Mouse (Mus musculus) stomach, postnatal 0 days (tissue): ENCODE measurements at regions not wholly inside any gene's neighbourhood (a gene's known extent, or its start where the extent isn't known, plus 50 kb on each side); places are given as distances from the start of the nearest gene placed in this dataset.

Experiments
- ATAC-seq: fragments of 200-750 bp; cut with Nextera tagmentation; 2 replicates; pipeline ENCODE4 v1.8.0; 2017; ENCODE audit not compliant: low FRiP score, low TSS enrichment
- DNase-seq: peaks from one replicate; pipeline ENCODE4 v3.0.0-alpha.2; 2016; ENCODE audit warnings: low spot score
- H3K27ac ChIP-seq: fragments of 300-500 bp; sonication (generic); replicated peaks from 2 replicates; pipeline ENCODE4 v1.5.1; 2014; ENCODE audit warnings: mild to moderate bottlenecking, control low read depth
- H3K27me3 ChIP-seq: fragments of 300-500 bp; sonication (generic); 2 replicates; pipeline ENCODE4 v1.6.1; 2014; ENCODE audit warnings: low read length; ENCODE audit not compliant: control insufficient read depth, insufficient read depth
- H3K36me3 ChIP-seq: fragments of 300-500 bp; sonication (generic); 2 replicates; pipeline ENCODE4 v1.6.1; 2014; ENCODE audit warnings: low read length, mixed read lengths; ENCODE audit not compliant: control insufficient read depth, insufficient read depth
- H3K4me1 ChIP-seq: fragments of 300-500 bp; sonication (generic); replicated peaks from 2 replicates; pipeline ENCODE4 v1.6.1; 2014; ENCODE audit warnings: antibody characterized with exemption; ENCODE audit not compliant: control insufficient read depth, insufficient read depth
- H3K4me2 ChIP-seq: fragments of 300-500 bp; sonication (generic); replicated peaks from 2 replicates; pipeline ENCODE4 v1.6.1; 2014; ENCODE audit warnings: low read depth, mild to moderate bottlenecking, control low read depth, moderate library complexity
- H3K4me3 ChIP-seq: fragments of 300-500 bp; sonication (generic); 2 replicates; pipeline ENCODE4 v1.5.1; 2014; ENCODE audit warnings: low read depth, low read length, control low read depth
- H3K9ac ChIP-seq: fragments of 300-500 bp; sonication (generic); 2 replicates; pipeline ENCODE4 v1.6.1; 2014; ENCODE audit warnings: mild to moderate bottlenecking, low read length, control low read depth, mixed read lengths
- H3K9me3 ChIP-seq: fragments of 300-500 bp; sonication (generic); 2 replicates; pipeline ENCODE4 v1.6.1; 2016; ENCODE audit warnings: low read length; ENCODE audit not compliant: control insufficient read depth
- CTCF ChIP-seq: IDR thresholded peaks from 2 replicates; pipeline ENCODE4 v1.5.1; 2016; ENCODE audit warnings: antibody characterized with exemption, low read depth, mild to moderate bottlenecking, moderate library complexity
- EP300 ChIP-seq: optimal IDR thresholded peaks from 2 replicates; pipeline ENCODE3; 2016; ENCODE audit warnings: antibody characterized with exemption
- WGBS: fragments of 180-500 bp; shearing (Covaris S2); extraction: QIAGEN DNeasy Blood & Tissue Kit; methylation state at CpG from one replicate; pipeline ENCODE4 v1.1.7; 2014; 5-methylcytosine and 5-hydroxymethylcytosine counted together

GRCm38 (mm10) chr3:43339101-43339500 lies 1596.7 kb downstream of the D3Ertd751e start:
- no peak overlapping the region for H3K4me3 ChIP-seq
- 84% methylated on average over 4 of the region's 4 CpGs for WGBS
- H3K9me3 ChIP-seq, result no peaks in the 10 kb centered on the region
- H3K27me3 ChIP-seq, result no peaks in the 10 kb centered on the region
- H3K9ac ChIP-seq, result no peak overlapping the region
- no peak overlapping the region for H3K4me2 ChIP-seq
- no peaks in the 10 kb centered on the region for H3K36me3 ChIP-seq
- no peaks in the 10 kb centered on the region for H3K4me1 ChIP-seq
- H3K27ac ChIP-seq, result no peak overlapping the region
- TF ChIP-seq CTCF (no peak), EP300 (no peak)
- no peak for ATAC-seq
- no peak for DNase-seq

- WGBS, result 86% methylated on average over 1 of the region's 1 CpGs
- DNase-seq, result no peak
- no peaks in the 10 kb centered on the region for H3K4me1 ChIP-seq
Observed at GRCm38 (mm10) chr3:43342928-43343327, 1600.5 kb downstream of the D3Ertd751e start.

GRCm38 (mm10) chr3:43352829-43353228 lies 1610.4 kb downstream of the D3Ertd751e start:
- Histone ChIP-seq H3K27ac (no peak overlapping the region), H3K27me3 (no peaks in the 10 kb centered on the region), H3K9ac (no peak overlapping the region), H3K9me3 (no peaks in the 10 kb centered on the region), H3K4me2 (no peak overlapping the region), H3K4me1 (no peaks in the 10 kb centered on the region), H3K4me3 (no peak overlapping the region), H3K36me3 (no peaks in the 10 kb centered on the region)
- TF ChIP-seq CTCF, result no peak
- TF ChIP-seq EP300, result no peak
- ATAC-seq, result no peak
- no peak for DNase-seq

More at GRCm38 (mm10) chr3:43342928-43343327, 1600.5 kb downstream of the D3Ertd751e start:
- H3K9ac ChIP-seq, result no peak overlapping the region
- TF ChIP-seq EP300 (no peak), CTCF (peak; percentile 37)
- no peak overlapping the region for H3K4me2 ChIP-seq
- H3K27ac ChIP-seq, result no peak overlapping the region
- no peaks in the 10 kb centered on the region for H3K27me3 ChIP-seq
- no peak overlapping the region for H3K4me3 ChIP-seq
- no peak for ATAC-seq
- H3K36me3 ChIP-seq, result no peaks in the 10 kb centered on the region
- no peaks in the 10 kb centered on the region for H3K9me3 ChIP-seq

GRCm38 (mm10) chr3:43358511-43358910 lies 1616.1 kb downstream of the D3Ertd751e start:
- H3K4me3 ChIP-seq, result no peak overlapping the region
- no peak for ATAC-seq
- no peaks in the 10 kb centered on the region for H3K9me3 ChIP-seq
- no peak overlapping the region for H3K9ac ChIP-seq
- no peak for TF ChIP-seq CTCF
- no peak for TF ChIP-seq EP300
- H3K36me3 ChIP-seq, result no peaks in the 10 kb centered on the region
- no peaks in the 10 kb centered on the region for H3K4me1 ChIP-seq
- WGBS, result 94% methylated on average over 1 of the region's 1 CpGs
- no peak overlapping the region for H3K4me2 ChIP-seq
- no peaks in the 10 kb centered on the region for H3K27me3 ChIP-seq
- no peak overlapping the region for H3K27ac ChIP-seq
- DNase-seq, result no peak

- Histone ChIP-seq H3K4me2 (no peak overlapping the region), H3K4me1 (no peaks in the 10 kb centered on the region), H3K27ac (no peak overlapping the region), H3K36me3 (no peaks in the 10 kb centered on the region), H3K27me3 (no peaks in the 10 kb centered on the region), H3K4me3 (no peak overlapping the region), H3K9ac (no peak overlapping the region), H3K9me3 (no peaks in the 10 kb centered on the region)
- DNase-seq (no peak), ATAC-seq (no peak)
- TF ChIP-seq CTCF, result no peak
- no peak for TF ChIP-seq EP300
Observed at GRCm38 (mm10) chr3:43399893-43400292, 1657.5 kb downstream of the D3Ertd751e start.

GRCm38 (mm10) chr3:43424886-43425285 lies 1682.5 kb downstream of the D3Ertd751e start:
- Histone ChIP-seq H3K27me3 (no peaks in the 10 kb centered on the region), H3K4me2 (no peak overlapping the region), H3K4me1 (no peaks in the 10 kb centered on the region), H3K27ac (no peak overlapping the region), H3K9me3 (no peaks in the 10 kb centered on the region), H3K4me3 (no peak overlapping the region), H3K9ac (no peak overlapping the region), H3K36me3 (no peaks in the 10 kb centered on the region)
- no peak for DNase-seq
- WGBS, result 24% methylated on average over 1 of the region's 1 CpGs
- ATAC-seq, result no peak
- TF ChIP-seq CTCF (no peak), EP300 (no peak)
